Mouse (Mus musculus) adrenal gland, postnatal 36 days (tissue): ENCODE results near the gene Jak2. TPM values are rescaled to one million over a fixed set of nuclear protein-coding genes. Genes with fewer than 3 reads are reported as not detected.
A peak's percentile ranks its signal among the peaks of the same experiment; 100 is the strongest.

ENCODE experiments used
- DNase-seq, 2 experiments: peaks; one replicate each; pipeline ENCODE4 v3.0.0; 2021; ENCODE audit warnings: mixed read lengths in 1 of 2
- total RNA-seq, 2 experiments: library from RNA; stranded (reverse); gene quantifications; 2 replicates each; pipeline ENCODE4 v1.2.3; 2021

Gene Jak2
- total RNA-seq, 2 experiments from 2014 or later: 16.1 to 24.2 TPM

GRCm38 (mm10) chr19:29302119-29302518, 50.5 kb downstream of the Jak2 start:
- DNase-seq: no peak

- no peak for DNase-seq
Measured at GRCm38 (mm10) chr19:29308832-29309231, 57.2 kb downstream of the Jak2 start.

- DNase-seq: peak in 1 of 2 experiments; percentile 9
Measured at GRCm38 (mm10) chr19:29311791-29312190, 60.2 kb downstream of the Jak2 start.

- no peak for DNase-seq
Measured at GRCm38 (mm10) chr19:29312661-29313060, 61.0 kb downstream of the Jak2 start.

- DNase-seq: no peak
Measured at GRCm38 (mm10) chr19:29323416-29324049, 71.9 kb downstream of the Jak2 start.

- DNase-seq: peak; percentile 79 to 89
Measured at GRCm38 (mm10) chr19:29325053-29325851, 73.6 kb downstream of the Jak2 start, which contains the start of gene Insl6. Gene Insl6, minus strand, starts transcription at chr19:29325356.

GRCm38 (mm10) chr19:29325852-29326180, 74.2 kb downstream of the Jak2 start:
- DNase-seq: no peak

GRCm38 (mm10) chr19:29326396-29326795, 74.8 kb downstream of the Jak2 start:
- no peak for DNase-seq

GRCm38 (mm10) chr19:29326822-29327552, 75.4 kb downstream of the Jak2 start:
- no peak for DNase-seq

- DNase-seq: peak; percentile 15 to 16
Measured at GRCm38 (mm10) chr19:29334068-29334745, 82.6 kb downstream of the Jak2 start, which contains the start of gene Rln1. Gene Rln1, minus strand, starts transcription at chr19:29334670.

GRCm38 (mm10) chr19:29336624-29337023, 85.0 kb downstream of the Jak2 start:
- DNase-seq: no peak

GRCm38 (mm10) chr19:29341029-29341428, 89.4 kb downstream of the Jak2 start:
- DNase-seq: no peak

- no peak for DNase-seq
Measured at GRCm38 (mm10) chr19:29342281-29342680, 90.7 kb downstream of the Jak2 start.

- DNase-seq: no peak
Measured at GRCm38 (mm10) chr19:29344868-29345267, 93.2 kb downstream of the Jak2 start.

- DNase-seq: no peak
Measured at GRCm38 (mm10) chr19:29345636-29346035, 94.0 kb downstream of the Jak2 start.

GRCm38 (mm10) chr19:29350991-29351390, 99.4 kb downstream of the Jak2 start:
- DNase-seq: no peak

- DNase-seq: peak; percentile 90 to 94
Measured at GRCm38 (mm10) chr19:29354895-29355877, 103.6 kb downstream of the Jak2 start.

GRCm38 (mm10) chr19:29356281-29356680, 104.7 kb downstream of the Jak2 start:
- no peak for DNase-seq

GRCm38 (mm10) chr19:29360251-29360650, 108.6 kb downstream of the Jak2 start:
- no peak for DNase-seq

- DNase-seq: peak; percentile 94 to 95
Measured at GRCm38 (mm10) chr19:29361468-29362130, 110.0 kb downstream of the Jak2 start.
